Mouse (Mus musculus): ENCODE measurements around the gene Mctp2. TPM values are rescaled to one million over a fixed set of nuclear protein-coding genes. Genes with fewer than 3 reads are reported as not detected.

Gene Mctp2
- polyA plus RNA-seq, 1 experiment from 2014 or later, result 1.5 TPM

- Histone ChIP-seq H3K9ac (no peak overlapping the region), H3K4me1 (replicated peaks) (no peaks in the 10 kb centered on the region), H3K4me2 (no peak overlapping the region), H3K27ac (replicated peaks) (no peak overlapping the region), H3K4me3 (no peak overlapping the region), H3K9me3 (no peaks in the 10 kb centered on the region), H3K27me3 (no peaks in the 10 kb centered on the region), H3K36me3 (no peaks in the 10 kb centered on the region)
- 83% methylated on average over 5 of the region's 5 CpGs for WGBS
- ATAC-seq (ENCODE audit: low read depth), result no peak
These were observed 90.7 kb downstream of the Mctp2 start for GRCm38 (mm10) chr7:72215563-72216215.

DNA sequence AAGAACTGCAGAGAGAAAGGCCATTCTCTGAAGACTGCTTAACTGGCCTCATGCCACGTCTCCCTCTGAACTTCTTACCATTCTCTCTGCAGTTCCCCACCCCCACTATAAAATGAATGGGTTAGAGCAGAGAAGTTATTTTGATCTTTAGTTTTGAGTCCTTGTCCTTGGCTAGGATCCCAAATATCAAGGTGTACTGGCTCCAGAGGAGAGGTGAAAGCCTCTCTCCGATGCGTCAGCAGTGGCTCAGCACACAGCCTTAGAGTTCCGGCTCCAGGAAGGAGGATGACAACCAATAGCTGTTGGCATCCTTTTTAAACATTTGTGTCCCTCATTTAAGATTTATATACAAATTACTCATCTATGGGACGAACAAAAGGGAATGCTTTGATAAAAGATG is 96.2 kb downstream of the Mctp2 start:
- Histone ChIP-seq H3K4me3 (no peak overlapping the region), H3K4me2 (no peak overlapping the region), H3K9ac (no peak overlapping the region), H3K36me3 (no peaks in the 10 kb centered on the region), H3K27ac (replicated peaks) (no peak overlapping the region), H3K27me3 (no peaks in the 10 kb centered on the region), H3K9me3 (no peaks in the 10 kb centered on the region), H3K4me1 (replicated peaks) (no peaks in the 10 kb centered on the region)
- WGBS, result 76% methylated on average over 5 of the region's 5 CpGs
- ATAC-seq (ENCODE audit: low read depth), result no peak

GRCm38 (mm10) chr7:72209296-72209695 is 97.1 kb downstream of the Mctp2 start:
- no peak overlapping the region for H3K4me2 ChIP-seq
- 87% methylated on average over 5 of the region's 5 CpGs for WGBS
- no peaks in the 10 kb centered on the region for H3K27me3 ChIP-seq
- H3K4me1 ChIP-seq (replicated peaks), result no peaks in the 10 kb centered on the region
- H3K9ac ChIP-seq, result no peak overlapping the region
- H3K27ac ChIP-seq (replicated peaks), result no peak overlapping the region
- ATAC-seq (ENCODE audit: low read depth), result no peak
- H3K36me3 ChIP-seq, result no peaks in the 10 kb centered on the region
- no peak overlapping the region for H3K4me3 ChIP-seq
- H3K9me3 ChIP-seq, result no peaks in the 10 kb centered on the region

DNA sequence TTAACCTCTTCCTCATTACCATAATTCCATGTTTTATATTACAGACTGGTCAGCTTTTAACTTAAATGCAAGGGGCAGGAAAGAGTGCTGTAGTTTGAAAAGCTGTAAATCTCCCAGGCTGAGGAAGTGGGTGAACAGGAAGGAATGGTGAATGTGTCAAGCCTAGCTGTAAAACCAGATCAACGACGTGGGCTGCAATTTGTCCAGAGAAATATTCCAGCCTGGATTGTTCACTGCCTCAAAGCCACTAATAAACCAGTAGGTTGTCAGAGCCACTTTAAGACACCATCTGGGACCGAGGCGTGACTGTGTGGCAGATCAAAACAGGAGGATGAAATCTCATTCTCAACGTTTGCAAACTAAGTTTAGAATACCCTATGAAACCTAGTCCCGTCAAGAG is 99.6 kb downstream of the Mctp2 start:
- Histone ChIP-seq H3K36me3 (no peaks in the 10 kb centered on the region), H3K27me3 (no peaks in the 10 kb centered on the region), H3K27ac (replicated peaks) (no peak overlapping the region), H3K4me2 (no peak overlapping the region), H3K4me3 (no peak overlapping the region), H3K9ac (no peak overlapping the region), H3K4me1 (replicated peaks) (no peaks in the 10 kb centered on the region), H3K9me3 (no peaks in the 10 kb centered on the region)
- 34% methylated on average over 6 of the region's 6 CpGs for WGBS
- no peak for ATAC-seq (ENCODE audit: low read depth)

GRCm38 (mm10) chr7:72195709-72196108 is 110.7 kb downstream of the Mctp2 start:
- Histone ChIP-seq H3K4me2 (no peak overlapping the region), H3K9me3 (no peaks in the 10 kb centered on the region), H3K36me3 (no peaks in the 10 kb centered on the region), H3K4me1 (replicated peaks) (no peaks in the 10 kb centered on the region), H3K9ac (no peak overlapping the region), H3K4me3 (no peak overlapping the region), H3K27ac (replicated peaks) (no peak overlapping the region), H3K27me3 (no peaks in the 10 kb centered on the region)
- ATAC-seq (ENCODE audit: low read depth), result no peak
- 78% methylated on average over 1 of the region's 1 CpGs for WGBS

- no peak for ATAC-seq (ENCODE audit: low read depth)
- no peak overlapping the region for H3K4me3 ChIP-seq
- H3K9ac ChIP-seq, result no peak overlapping the region
- 69% methylated on average over 1 of the region's 1 CpGs for WGBS
- no peak overlapping the region for H3K4me2 ChIP-seq
- no peaks in the 10 kb centered on the region for H3K9me3 ChIP-seq
- H3K27ac ChIP-seq (replicated peaks), result no peak overlapping the region
- no peaks in the 10 kb centered on the region for H3K36me3 ChIP-seq
- no peaks in the 10 kb centered on the region for H3K27me3 ChIP-seq
- H3K4me1 ChIP-seq (replicated peaks), result no peaks in the 10 kb centered on the region
These were observed 113.1 kb downstream of the Mctp2 start for GRCm38 (mm10) chr7:72193304-72193703.

DNA sequence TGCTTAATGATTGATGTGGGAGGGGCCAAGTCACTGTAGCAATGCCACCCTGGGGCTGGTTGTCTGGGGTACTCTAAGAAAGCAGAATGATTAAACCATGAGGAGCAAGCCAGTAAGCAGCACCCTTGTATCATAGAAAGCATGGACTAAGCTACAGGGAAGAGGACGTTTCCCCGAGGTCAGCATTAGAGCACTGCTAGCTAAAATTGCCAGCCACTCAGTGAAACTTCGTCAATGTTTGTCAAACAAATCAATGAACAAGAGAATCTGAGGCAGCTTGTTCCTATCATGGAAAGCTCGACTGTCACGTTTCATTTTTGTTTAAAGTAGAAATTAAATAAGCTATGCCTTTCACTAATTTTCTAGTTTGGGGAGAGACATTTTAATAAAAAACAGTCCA is 124.8 kb downstream of the Mctp2 start:
- no peak overlapping the region for H3K27ac ChIP-seq (replicated peaks)
- no peak overlapping the region for H3K4me3 ChIP-seq
- H3K9me3 ChIP-seq, result no peaks in the 10 kb centered on the region
- H3K4me2 ChIP-seq, result no peak overlapping the region
- no peak overlapping the region for H3K9ac ChIP-seq
- H3K36me3 ChIP-seq, result no peaks in the 10 kb centered on the region
- WGBS, result 92% methylated on average over 5 of the region's 5 CpGs
- no peaks in the 10 kb centered on the region for H3K27me3 ChIP-seq
- no peaks in the 10 kb centered on the region for H3K4me1 ChIP-seq (replicated peaks)
- no peak for ATAC-seq (ENCODE audit: low read depth)

DNA sequence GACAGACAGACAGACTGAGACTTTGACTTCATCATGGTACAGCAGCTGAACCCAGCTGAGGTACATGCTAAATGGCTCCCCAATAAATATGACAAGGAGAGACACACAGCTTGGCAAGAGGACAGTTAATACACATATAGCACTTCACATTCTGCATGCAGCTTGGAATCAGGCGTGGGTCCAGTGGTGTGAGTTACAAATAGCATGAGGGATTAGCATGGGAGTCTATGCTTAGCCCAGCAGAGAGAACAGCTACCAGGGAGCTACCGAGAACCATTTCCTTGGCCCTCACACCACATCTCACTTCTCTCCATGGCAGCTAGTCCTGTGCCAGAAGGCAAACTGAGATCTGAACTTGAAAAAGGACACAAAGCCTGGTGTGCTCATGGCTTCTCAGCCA is 137.1 kb downstream of the Mctp2 start:
- Histone ChIP-seq H3K4me3 (no peak overlapping the region), H3K9me3 (no peaks in the 10 kb centered on the region), H3K27me3 (no peaks in the 10 kb centered on the region), H3K27ac (replicated peaks) (no peak overlapping the region), H3K36me3 (no peaks in the 10 kb centered on the region), H3K4me2 (no peak overlapping the region), H3K4me1 (replicated peaks) (no peaks in the 10 kb centered on the region), H3K9ac (no peak overlapping the region)
- no peak for ATAC-seq (ENCODE audit: low read depth)
- 78% methylated on average over 2 of the region's 2 CpGs for WGBS

DNA sequence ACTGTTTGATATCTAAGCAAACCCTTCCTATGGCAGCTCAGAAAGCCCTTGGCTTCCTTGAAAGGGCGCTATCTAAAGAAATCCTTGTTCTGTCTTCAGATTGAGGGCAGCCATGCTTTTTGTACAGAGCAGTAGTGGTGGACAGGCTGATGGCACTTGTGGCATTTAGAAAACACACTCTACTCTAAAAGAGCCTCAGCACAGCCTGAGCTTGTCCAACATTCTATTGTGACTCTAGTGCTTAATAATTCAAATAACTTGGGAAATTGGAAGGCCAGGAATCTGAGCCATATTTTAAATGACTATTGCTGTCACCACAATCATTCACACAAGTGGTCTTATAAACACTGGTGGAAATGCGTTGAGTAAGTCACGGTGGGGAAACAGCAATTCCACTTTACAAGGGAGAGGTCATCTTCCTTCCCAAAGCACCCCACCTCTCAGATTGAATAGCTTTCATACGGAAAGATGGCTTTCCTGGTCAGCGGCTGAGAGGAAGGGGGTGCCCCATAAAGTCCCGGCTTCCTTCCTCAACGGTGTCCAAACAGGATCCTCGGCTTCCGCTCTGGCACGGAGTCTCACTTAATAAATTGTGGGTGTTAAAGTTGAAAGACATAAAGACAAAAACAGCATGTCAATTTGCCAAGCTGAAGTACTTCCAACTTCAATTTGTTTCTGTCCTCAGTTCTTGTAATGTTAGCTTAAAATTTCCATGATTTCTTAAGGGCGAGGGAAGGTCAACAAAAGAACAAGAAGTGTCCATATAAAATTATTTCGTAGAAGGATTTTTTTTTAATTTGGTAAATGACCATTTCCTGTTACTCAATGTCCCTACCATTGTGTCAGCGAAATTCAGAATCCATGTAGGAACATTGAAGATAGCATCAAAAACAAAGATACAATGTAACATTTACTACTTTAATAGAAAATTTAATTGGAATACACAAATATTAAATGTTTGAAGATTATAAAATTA is 140.4 kb downstream of the Mctp2 start:
- 82% methylated on average over 13 of the region's 13 CpGs for WGBS
- H3K9me3 ChIP-seq, result no peaks in the 10 kb centered on the region
- ATAC-seq (ENCODE audit: low read depth), result no peak
- no peak overlapping the region for H3K4me2 ChIP-seq
- H3K27ac ChIP-seq (replicated peaks), result no peak overlapping the region
- 0 out of 2 replicates have a peak, but pooled peaks cover 3% of the 10 kb centered on the region for H3K27me3 ChIP-seq
- no peak overlapping the region for H3K9ac ChIP-seq
- H3K4me3 ChIP-seq, result no peak overlapping the region
- H3K4me1 ChIP-seq (replicated peaks), result no peaks in the 10 kb centered on the region
- no peaks in the 10 kb centered on the region for H3K36me3 ChIP-seq

- Histone ChIP-seq H3K9me3 (no peaks in the 10 kb centered on the region), H3K4me2 (no peak overlapping the region), H3K4me1 (replicated peaks) (no peaks in the 10 kb centered on the region), H3K36me3 (no peaks in the 10 kb centered on the region), H3K9ac (no peak overlapping the region), H3K27ac (replicated peaks) (no peak overlapping the region), H3K27me3 (0 out of 2 replicates have a peak, but pooled peaks cover 3% of the 10 kb centered on the region), H3K4me3 (no peak overlapping the region)
- no peak for ATAC-seq (ENCODE audit: low read depth)
- 4% methylated on average over 1 of the region's 1 CpGs for WGBS
These were observed 144.2 kb downstream of the Mctp2 start for GRCm38 (mm10) chr7:72162256-72162655.

GRCm38 (mm10) chr7:72159513-72160063 is 146.8 kb downstream of the Mctp2 start:
- Histone ChIP-seq H3K27ac (replicated peaks) (no peak overlapping the region), H3K4me2 (no peak overlapping the region), H3K9me3 (no peaks in the 10 kb centered on the region), H3K36me3 (no peaks in the 10 kb centered on the region), H3K4me3 (no peak overlapping the region), H3K27me3 (0 out of 2 replicates have a peak, but pooled peaks cover 3% of the 10 kb centered on the region), H3K9ac (no peak overlapping the region), H3K4me1 (replicated peaks) (no peaks in the 10 kb centered on the region)
- WGBS, result 86% methylated on average over 4 of the region's 4 CpGs
- no peak for ATAC-seq (ENCODE audit: low read depth)
